Mouse (Mus musculus) adrenal gland, adult 8-10 months (tissue): ENCODE data around the gene Metrn. TPM values are rescaled to one million over a fixed set of nuclear protein-coding genes. Genes with fewer than 3 reads are reported as not detected.
"Not testable (repeated sequence)": the region's sequence is repeated elsewhere in the genome, so short reads cannot be mapped to it uniquely, and the experiment has no call there.

Experiments
- DNase-seq: peaks from one replicate; pipeline ENCODE4 v3.0.0; 2022
- total RNA-seq, 4 experiments: library from RNA; stranded (reverse); gene quantifications; 2 replicates each; pipeline ENCODE4 v1.2.4; 2022

The Metrn gene
- total RNA-seq, 4 experiments from 2014 or later = 31.4 to 45.8 (median 39.3) TPM

GRCm38 (mm10) chr17:25830806-25831431, 34.0 kb upstream of the Metrn start:
- no peak for DNase-seq

DNA sequence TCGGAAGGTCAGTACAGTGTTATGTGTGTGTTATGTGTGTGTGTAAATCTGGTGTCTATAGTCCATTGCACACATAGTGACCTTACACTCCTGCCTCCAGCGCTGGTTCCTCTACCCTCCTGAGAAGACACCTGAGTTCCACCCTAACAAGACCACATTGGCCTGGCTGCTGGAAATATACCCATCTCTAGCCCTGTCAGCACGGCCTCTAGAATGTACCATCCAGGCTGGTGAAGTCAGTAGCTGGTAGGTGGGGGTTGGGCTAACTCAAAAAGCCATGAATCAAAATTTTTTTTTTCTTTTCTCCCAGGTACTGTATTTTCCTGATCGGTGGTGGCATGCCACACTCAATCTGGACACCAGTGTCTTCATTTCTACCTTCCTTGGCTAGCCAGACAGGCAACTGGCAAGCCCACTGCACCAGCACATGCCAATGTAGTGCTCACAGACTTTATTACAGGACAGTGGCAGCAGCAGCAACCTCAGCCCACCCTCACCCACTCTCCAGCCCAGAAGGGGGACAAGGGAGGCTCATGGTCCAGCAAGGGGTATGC, 33.3 kb upstream of the Metrn start:
- DNase-seq = no peak

DNA sequence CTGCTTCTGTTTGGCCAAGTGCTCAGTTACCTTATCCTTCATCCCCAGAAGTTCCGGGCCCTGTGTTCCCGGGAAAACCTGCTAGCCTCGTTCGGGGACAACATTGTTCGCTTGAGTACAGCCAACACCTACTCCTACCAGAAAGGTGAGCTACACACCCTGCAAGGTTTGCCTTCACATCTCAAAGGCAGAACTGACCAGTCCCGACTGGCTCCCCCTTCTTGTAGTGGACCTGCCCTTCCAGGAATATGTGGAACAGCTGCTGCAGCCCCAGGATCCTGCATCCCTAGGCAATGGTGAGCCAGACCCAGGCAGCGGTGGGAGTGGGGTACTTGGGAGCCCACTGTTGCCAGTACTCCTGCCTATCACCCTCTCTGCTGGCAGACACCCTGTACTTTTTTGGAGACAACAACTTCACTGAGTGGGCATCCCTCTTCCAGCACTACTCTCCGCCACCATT, 32.7 kb upstream of the Metrn start:
- DNase-seq = no peak

GRCm38 (mm10) chr17:25828712-25829557, 32.0 kb upstream of the Metrn start, which contains the start of gene Jmjd8:
Gene Jmjd8 (plus strand): TSS chr17:25828867.
- peak; percentile 72 for DNase-seq

DNA sequence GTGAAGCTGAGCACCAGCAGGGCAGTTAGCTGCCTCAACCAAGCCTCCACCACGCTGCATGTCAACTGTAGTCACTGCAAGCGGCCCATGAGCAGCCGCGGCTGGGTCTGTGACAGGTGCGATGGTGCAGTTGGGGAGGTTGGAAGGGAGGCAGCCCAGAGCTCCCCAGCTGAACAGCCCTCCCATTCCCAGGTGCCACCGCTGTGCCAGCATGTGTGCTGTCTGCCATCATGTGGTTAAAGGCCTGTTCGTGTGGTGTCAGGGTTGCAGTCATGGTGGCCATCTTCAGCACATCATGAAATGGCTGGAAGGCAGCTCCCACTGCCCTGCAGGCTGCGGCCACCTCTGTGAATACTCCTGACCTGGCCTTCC, 31.3 kb upstream of the Metrn start:
- no peak for DNase-seq

- no peak for DNase-seq
Measured at GRCm38 (mm10) chr17:25827546-25828222, 30.7 kb upstream of the Metrn start.

DNA sequence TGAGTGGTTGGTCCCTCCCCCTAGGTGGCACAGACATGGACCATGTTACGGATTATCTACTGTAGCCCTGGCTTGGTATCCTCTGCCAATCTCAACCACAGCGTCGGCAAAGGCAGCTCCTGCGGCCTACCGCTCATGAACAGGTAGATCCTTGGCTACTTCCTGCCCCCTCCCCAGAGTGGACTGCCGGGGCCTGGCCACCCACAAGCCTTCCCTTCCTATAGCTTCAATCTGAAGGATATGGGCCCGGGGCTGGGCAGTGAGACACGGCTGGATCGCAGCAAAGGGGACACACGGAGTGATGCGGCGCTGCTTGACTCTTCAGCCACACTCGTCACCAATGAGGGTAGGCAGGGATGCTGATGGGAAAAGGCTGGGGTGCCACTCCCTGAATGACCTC, 30.1 kb upstream of the Metrn start:
- no peak for DNase-seq

- no peak for DNase-seq
Measured at GRCm38 (mm10) chr17:25825984-25826570, 29.1 kb upstream of the Metrn start.

GRCm38 (mm10) chr17:25825311-25825710, 28.4 kb upstream of the Metrn start:
- no peak for DNase-seq

DNA sequence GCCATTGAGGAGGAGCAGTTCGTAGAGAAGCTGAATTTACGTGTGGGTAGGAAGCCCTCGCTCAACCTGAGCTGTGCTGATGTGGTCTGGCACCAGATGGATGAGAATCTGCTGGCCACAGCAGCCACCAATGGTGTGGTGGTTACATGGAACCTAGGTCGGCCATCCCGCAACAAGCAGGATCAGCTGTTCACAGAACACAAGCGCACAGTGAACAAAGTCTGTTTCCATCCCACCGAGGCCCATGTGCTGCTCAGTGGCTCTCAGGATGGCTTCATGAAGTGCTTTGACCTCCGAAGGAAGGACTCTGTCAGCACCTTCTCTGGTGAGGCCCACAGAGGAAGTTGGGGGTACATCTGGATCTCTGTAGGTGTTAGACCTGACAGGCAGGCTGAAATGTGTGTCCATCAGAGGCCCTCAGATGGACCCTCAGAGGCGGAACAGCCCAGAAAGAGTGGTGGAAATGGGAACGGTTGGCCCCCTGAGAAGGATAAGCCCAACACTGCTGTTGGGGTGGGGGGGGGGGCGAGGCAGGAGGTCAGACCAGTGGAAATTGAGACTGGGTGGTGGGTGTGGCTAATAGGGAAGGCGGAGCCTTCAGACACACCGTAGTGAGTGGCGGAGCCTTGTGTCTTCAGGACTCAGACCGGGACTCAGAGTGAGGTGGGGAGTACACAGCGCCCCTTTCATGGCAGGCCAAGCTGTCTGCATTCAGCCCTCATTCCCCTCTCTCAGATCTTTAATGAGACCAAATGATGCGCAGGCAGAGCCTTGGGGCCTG, 27.6 kb upstream of the Metrn start:
- no peak for DNase-seq

DNA sequence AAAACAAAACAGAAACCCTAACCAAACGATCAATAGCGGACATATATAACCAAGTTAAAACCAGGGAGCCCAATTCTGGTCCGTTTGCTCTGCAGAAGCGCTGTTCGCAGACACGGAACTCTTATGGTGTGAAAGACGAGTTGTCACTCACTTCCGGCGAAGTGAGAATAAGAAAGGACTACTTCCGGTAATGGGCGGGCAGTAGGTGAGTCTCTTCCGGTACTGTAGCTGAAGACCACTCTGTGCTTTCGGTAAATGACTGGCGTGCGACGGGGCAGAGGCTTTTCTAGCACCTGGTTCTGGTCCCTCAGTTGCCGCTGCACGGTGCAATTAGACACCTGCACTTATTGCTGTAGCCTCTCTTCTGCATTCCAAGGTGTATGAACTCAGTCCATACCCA, 26.5 kb upstream of the Metrn start, which contains the start of gene Wdr24:
Gene Wdr24 (plus strand): TSS at position 176 of the 400 bp plus-strand sequence.
- DNase-seq = peak; percentile 65

- no peak for DNase-seq
Measured at GRCm38 (mm10) chr17:25818851-25819780, 22.2 kb upstream of the Metrn start.

GRCm38 (mm10) chr17:25817662-25818061, 20.7 kb upstream of the Metrn start:
- no peak for DNase-seq

DNA sequence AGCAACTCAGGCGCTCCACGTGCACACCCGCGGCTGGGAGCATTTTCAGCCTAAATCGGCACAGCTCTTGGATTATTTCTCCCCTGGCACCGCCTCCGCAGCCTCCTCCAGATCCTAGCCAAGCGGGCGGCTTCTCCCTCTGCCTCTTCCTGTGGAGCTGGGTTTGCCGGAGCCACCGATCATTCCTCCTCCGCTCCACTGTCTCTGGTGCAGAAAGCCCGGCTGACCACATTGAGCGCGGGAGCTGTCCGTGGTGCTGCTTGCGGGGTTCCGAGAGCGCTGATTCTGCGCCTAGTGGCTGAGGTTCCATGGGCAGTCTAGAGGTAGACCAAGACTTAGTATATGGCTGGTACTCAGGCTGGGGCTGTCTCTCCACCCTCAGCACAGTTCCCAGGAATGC, 16.5 kb upstream of the Metrn start:
- peak; percentile 70 for DNase-seq

DNA sequence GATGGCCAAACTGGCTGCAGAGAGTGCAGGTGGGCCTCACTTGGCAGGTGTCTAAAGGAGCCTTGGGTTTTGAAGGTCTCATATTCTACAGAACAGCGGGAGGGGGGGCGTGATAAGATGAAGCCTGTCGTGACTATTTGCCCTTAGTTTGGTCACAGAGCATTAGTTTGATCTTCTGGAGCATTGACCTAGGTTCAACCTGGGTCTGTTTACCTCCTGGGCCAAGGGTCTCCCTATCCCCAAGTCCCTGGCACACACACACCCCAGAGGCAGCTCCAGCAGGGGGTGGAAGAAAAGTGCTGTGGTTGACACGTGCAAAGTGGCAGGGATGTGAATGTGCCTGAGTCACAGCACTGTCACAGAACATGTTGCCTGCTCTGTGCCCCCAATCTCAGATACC, 14.0 kb upstream of the Metrn start:
- DNase-seq = no peak

GRCm38 (mm10) chr17:25809606-25810340, 12.8 kb upstream of the Metrn start:
- DNase-seq = no peak

- peak; percentile 83 for DNase-seq
Measured at GRCm38 (mm10) chr17:25808789-25809605, 12.1 kb upstream of the Metrn start, which contains the start of gene Fbxl16. Gene Fbxl16 (plus strand): TSS chr17:25809085.

- DNase-seq = no peak
Measured at GRCm38 (mm10) chr17:25808028-25808427, 11.1 kb upstream of the Metrn start.

DNA sequence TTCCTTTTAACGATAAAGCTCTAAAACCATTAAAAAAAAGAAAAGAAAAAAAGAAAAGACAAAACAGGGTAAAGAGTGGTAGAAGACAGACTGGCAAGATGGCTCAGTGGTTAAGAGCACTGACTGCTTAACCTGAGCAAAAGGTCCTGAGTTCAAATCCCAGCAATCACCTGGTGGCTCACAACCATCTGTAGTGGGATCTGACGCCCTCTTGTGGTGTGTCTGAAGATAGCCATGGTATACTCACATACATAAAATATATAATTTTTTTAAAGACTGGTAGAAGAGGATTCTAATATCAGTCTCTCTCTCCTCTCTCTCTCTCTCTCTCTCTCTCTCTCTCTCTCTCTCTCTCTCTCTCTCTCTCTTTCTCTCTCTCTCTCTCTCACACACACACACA, 10.5 kb upstream of the Metrn start:
- not testable (repeated sequence) for DNase-seq
